Mouse (Mus musculus) frontal cortex, postnatal 10 days (tissue): Measurements from ENCODE around the gene Tescl.

Source experiments
- DNase-seq, 2 experiments: peaks; one replicate each; pipeline ENCODE4 v3.0.0; 2022; ENCODE audit warnings: low spot score in 2 of 2, mixed read lengths in 1 of 2

Gene Tescl

DNA sequence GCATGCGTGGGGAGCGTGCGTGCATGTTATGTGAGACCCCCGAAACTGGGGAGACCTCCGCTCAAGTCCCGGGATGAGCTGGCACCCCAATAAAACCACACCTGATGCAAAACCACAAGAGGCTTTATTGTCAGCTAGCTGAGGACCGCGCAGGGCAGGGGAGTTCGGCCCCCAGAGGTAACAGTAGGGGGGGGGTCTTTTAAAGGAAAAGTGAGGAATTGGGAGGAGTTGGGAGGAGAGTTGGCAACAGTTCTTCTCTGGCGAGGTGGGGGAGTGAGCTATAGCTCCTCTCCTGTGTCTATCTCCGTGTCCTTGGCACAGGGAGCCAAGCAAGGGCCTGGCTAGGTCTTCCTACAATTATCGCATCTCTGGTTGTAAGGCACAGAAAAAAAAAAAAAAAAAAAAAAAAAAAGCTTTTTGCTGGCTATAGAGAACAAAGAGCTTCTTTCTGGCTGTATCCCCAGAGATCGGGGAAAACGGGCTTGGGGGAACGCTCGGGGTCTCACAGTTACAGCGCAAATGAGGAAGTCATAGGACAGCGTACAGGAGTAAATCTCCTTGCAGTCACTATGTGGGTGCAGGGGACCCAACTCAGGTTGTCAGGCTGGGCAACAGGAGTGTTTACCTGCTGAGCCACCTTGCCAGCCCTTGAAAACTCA, 33.8 kb downstream of the Tescl start:
- no peak for DNase-seq

- peak; percentile 86 to 87 for DNase-seq
These were observed 34.6 kb downstream of the Tescl start for GRCm38 (mm10) chr7:24298973-24299708.

- no peak for DNase-seq
These were observed 35.1 kb downstream of the Tescl start for GRCm38 (mm10) chr7:24298635-24298972.

DNA sequence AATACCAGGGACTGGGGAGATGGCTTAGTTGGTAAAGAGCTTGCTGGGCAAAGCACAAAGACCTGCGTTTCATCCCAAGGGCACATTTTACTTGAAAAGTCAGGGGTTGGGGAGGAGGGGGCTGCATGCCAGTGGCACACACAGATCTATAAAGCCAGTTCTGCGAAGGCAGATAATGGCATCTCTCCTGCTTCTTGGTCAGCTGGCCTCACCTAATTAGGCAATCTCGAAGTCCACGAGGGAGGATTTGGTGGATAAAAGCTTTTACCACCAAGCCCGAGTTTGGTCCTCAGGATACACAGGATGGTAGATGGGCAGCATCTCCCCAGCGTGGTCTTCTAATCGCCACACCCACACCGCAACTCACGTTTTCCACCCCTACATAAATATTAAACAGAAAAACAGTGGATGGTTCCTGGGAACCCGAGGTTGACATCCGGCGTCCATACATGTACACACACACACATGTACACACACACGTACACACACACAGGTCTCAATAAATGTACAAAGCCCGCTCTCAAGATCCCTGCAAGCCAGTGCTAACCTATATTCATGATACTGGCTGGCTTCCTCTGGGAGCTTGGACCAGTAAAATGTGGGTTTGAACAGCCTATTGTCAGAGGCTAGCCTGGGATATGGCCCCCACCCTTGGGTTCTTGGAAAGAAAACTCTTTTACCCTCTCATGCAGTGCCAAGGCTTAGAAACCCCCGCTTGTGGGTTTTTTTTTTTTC, 36.2 kb downstream of the Tescl start:
- no peak for DNase-seq

GRCm38 (mm10) chr7:24296386-24296785, 37.4 kb downstream of the Tescl start:
- DNase-seq, result no peak

GRCm38 (mm10) chr7:24295376-24295775, 38.4 kb downstream of the Tescl start:
- no peak for DNase-seq

DNA sequence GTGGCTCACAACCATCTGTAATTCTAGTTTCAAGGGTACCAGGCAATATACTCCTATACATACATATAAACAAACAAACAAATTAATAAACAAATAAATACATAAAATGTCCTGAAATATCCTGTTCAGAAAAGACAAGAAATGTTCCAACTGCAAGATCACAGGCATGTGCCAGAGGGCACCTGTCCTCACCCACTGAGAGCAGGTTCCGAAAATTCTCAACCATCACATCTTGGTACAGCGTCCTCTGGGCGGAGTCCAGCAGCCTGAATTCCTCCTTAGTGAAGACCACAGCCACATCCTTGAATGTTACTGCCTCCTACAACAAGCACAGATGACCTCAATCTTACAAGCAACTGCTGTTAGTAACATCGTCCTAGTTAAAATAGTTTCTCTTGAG, 39.0 kb downstream of the Tescl start:
- DNase-seq, result no peak

- DNase-seq, result no peak
These were observed 40.5 kb downstream of the Tescl start for GRCm38 (mm10) chr7:24293061-24293851.

DNA sequence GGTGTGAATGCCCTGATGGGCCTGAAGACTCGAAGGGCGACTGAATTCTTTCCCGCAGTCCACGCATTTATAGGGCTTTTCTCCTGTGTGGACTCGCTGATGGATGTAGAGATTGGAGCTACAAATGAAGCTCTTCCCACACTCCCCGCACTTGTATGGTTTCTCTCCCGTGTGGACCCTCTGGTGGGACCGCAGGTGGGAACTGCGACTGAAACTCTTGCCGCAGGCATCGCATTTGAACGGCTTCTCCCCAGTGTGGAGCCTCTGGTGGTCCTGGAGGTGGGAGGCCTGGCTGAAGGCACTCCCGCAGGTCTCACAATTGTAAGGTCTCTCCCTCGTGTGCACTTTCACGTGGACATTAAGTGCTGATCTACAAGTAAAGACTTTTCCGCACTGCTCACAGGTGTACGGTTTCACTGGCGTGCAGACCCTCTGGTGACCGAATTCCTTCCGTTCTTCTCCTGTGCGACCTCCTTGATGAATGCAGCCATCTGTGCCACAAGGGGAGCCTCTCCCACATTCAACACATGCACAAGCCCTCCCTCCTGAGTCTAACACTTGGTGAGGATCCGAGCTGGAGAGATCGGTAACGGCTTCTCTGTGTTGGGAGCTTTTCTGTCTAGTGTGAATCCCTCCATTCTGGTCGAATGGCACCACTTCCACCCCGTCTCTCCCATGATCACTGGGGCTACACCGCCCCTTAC, 42.2 kb downstream of the Tescl start:
- DNase-seq, result no peak

GRCm38 (mm10) chr7:24290106-24290693, 43.5 kb downstream of the Tescl start:
- no peak for DNase-seq

DNA sequence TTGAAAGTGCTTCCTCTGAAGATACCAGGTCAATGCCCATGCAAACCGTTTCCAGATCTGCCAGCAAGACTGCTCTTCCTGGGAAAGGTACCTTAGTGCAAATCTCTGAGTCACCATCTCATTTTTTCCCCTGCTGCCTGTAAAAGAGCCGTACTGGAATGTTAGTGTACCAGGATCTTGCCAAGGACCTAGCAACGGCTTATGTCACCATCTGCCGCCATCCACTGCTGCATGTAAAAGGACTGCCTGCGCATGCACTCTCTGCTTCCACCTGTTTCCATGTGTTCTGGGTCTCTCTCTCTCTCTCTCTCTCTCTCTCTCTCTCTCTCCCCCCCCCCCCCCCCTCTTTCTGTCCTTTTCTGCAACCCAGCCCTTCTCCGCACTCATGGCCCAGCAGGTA, 45.2 kb downstream of the Tescl start:
- DNase-seq, result no peak

DNA sequence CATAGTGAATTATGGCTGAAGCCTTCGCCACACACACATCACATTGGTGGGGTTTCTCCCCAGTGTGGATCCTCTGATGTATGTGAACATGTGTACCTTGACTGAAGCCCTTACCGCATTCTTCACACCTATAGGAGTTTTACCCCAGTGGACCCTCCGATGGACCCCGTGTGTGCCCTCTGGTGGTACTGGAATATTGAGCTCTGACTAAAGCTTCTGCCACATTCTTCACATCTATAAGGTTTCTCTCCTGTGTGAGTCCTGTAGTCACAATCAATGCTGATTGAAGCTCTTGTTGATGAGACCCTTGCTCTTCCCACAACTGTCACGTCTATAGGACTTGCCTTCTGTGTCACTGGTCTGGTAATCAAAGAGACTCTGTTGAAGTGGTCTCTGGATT, 46.1 kb downstream of the Tescl start:
- DNase-seq, result no peak

DNA sequence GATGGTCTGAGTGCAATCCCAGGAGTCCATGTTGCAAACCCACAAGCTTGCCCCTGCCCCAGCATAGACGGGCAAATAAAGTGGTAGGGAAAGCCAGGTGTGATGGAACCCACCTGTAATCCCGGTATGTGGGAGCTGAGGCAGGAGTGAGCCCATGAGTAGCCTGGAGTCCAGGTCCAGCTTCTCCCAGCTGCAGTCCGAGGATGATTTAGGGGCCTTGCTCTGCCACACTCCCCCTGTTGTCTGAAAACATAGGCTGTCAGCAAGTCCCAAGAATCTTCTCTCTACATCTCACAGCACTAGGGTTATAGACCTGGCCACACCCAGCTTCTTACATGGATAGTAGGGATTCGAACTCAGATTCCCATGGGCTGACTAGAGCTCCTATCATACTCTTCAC, 46.8 kb downstream of the Tescl start:
- no peak for DNase-seq

DNA sequence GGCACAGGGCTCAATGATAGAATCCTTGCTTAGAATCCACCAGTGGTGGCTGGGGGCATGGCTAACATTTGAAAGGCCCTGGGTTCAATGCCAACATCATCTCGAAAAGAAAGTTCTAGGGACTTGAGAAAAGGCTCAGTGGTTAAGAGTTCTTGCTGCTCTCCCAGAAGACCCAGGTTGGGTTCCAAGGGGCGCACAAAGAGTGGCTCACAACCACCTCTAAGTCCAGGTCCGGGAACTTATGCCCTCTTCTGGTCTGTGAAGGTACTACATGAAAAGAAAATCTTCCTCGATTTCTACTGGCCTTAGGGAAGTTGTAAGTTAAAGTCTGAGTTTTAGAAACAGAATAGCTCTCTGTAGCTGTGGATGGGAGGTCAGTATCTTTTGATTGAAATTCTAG, 47.6 kb downstream of the Tescl start:
- no peak for DNase-seq
